ENCODE assay signal across 31 mouse cellular contexts in genomic region chr15:31430014-31430413, GRCm38 (mm10). TPM values are rescaled to one million over a fixed set of nuclear protein-coding genes. Genes with fewer than 3 reads are reported as not detected.
DNase-seq lines count a peak whose midpoint lies in the region; ATAC-seq and TF ChIP-seq lines count a peak whose summit lies in the region.
"Had no signal": no experiment of that assay in that cellular context is flagged by ENCODE, and none has a peak within 500 bp of the region (broad histone marks: within the 10 kb centered on the region; RNA-seq: fewer than 3 reads in every experiment).

No protein-coding gene starts in this region.

- no peak for DNase-seq in frontal cortex, postnatal 10 days (ENCODE audit: low spot score in 2 of 2)
- peak; percentile 58 for DNase-seq in kidney, postnatal 0 days (ENCODE audit: low spot score)
- no peak for DNase-seq in kidney, adult 11 months
- DNase-seq in CH12.LX (ENCODE audit: extremely low read depth) = no peak
- DNase-seq in embryonic facial prominence, embryonic 10.5 days (ENCODE audit: low spot score) = peak; percentile 43
- no peak for DNase-seq in testis, postnatal 10 days (ENCODE audit: low spot score)
- DNase-seq in urinary bladder, postnatal 14 days (ENCODE audit: low spot score) = no peak
- DNase-seq: adrenal gland, postnatal 10 days; cerebellum, adult 11-12 months; cerebellum, adult 9-11 months; gastrocnemius, postnatal 14 days; heart, postnatal 36 days; kidney, postnatal 14 days; layer of hippocampus, adult 9-11 months; liver, postnatal 0 days; retina, postnatal 1 day; right cerebral cortex, postnatal 14 days; thymus, adult 18-20 months; thymus, postnatal 25 days had no signal

- TF ChIP-seq EP300 in CH12.LX (IDR thresholded peaks at IDR 0.05; ENCODE audit: low read length) = no peak

- in situ Hi-C loops in CH12.LX (cut with MboI; ENCODE audit: low pct_ligation_motif_present, low pct_unique_long_range_greater_than_20kb, low sequenced_read_pairs) = loop anchor here (25.0 kb wide), 1 partner anchor 493 kb away; no protein-coding TSS in a partner anchor

- no peak overlapping the region for H3K9ac ChIP-seq in kidney, postnatal 0 days (ENCODE audit: low read depth, low read length)
- H3K9ac ChIP-seq in CH12.LX (ENCODE audit: insufficient read depth, low read depth) = no peak overlapping the region
- H3K9ac ChIP-seq: heart, embryonic 15.5 days; hindbrain, embryonic 12.5 days; liver, embryonic 12.5 days; liver, postnatal 0 days; neural tube, embryonic 15.5 days; stomach, embryonic 15.5 days had no signal

- H3K27me3 ChIP-seq in kidney, postnatal 0 days (ENCODE audit: insufficient read depth, low read length) = no peaks in the 10 kb centered on the region
- H3K27me3 ChIP-seq in CH12.LX (replicated peaks) = peaks cover 2% of the 10 kb centered on the region
- H3K27me3 ChIP-seq in embryonic facial prominence, embryonic 10.5 days (replicated peaks; ENCODE audit: low read depth, poor library complexity, severe bottlenecking) = no peaks in the 10 kb centered on the region
- H3K27me3 ChIP-seq: hindbrain, embryonic 12.5 days; neural tube, embryonic 15.5 days; Patski; stomach, embryonic 15.5 days had no signal

- H3K4me1 ChIP-seq in kidney, postnatal 0 days (replicated peaks; ENCODE audit: insufficient read depth, low read length) = no peaks in the 10 kb centered on the region
- peaks cover 24 to 60% of the 10 kb centered on the region in 2 experiments for H3K4me1 ChIP-seq in CH12.LX (ENCODE audit: control insufficient read depth in 1 of 2, insufficient read depth in 2 of 2)
- H3K4me1 ChIP-seq in embryonic facial prominence, embryonic 10.5 days = peaks cover 13% of the 10 kb centered on the region; the same call in 1 of the 2 replicates
- H3K4me1 ChIP-seq: heart, embryonic 15.5 days; liver, embryonic 12.5 days; stomach, embryonic 15.5 days had no signal

- TF ChIP-seq CTCF in kidney, postnatal 0 days (IDR thresholded peaks at IDR 0.05; ENCODE audit: low read depth) = no peak
- TF ChIP-seq CTCF in CH12.LX (conservative IDR thresholded peaks at IDR 0.05 in 1 of 2, IDR thresholded peaks at IDR 0.05 in 1 of 2; ENCODE audit: low read depth in 2 of 2, low read length in 2 of 2) = no peak

- H3K79me2 ChIP-seq in CH12.LX (replicated peaks; ENCODE audit: control insufficient read depth, extremely low read depth, insufficient read depth, poor library complexity, severe bottlenecking) = no peaks in the 10 kb centered on the region

- TF ChIP-seq POLR2A in CH12.LX (IDR thresholded peaks at IDR 0.05; ENCODE audit: low read depth, low read length) = no peak

- dilution Hi-C loops in CH12.LX (cut with MboI; ENCODE audit: extremely low pct_ligation_motif_present, extremely low pct_unique_long_range_greater_than_20kb, low sequenced_read_pairs) = no loop called here

- H3K9me3 ChIP-seq in kidney, postnatal 0 days (replicated peaks; ENCODE audit: low read length) = no peaks in the 10 kb centered on the region
- no peaks in the 10 kb centered on the region for H3K9me3 ChIP-seq in CH12.LX (replicated peaks; ENCODE audit: low read length)
- no peaks in the 10 kb centered on the region for H3K9me3 ChIP-seq in embryonic facial prominence, embryonic 10.5 days
- H3K9me3 ChIP-seq: heart, embryonic 15.5 days; hindbrain, embryonic 12.5 days; liver, embryonic 12.5 days; neural tube, embryonic 15.5 days; stomach, embryonic 15.5 days had no signal

- H3K27ac ChIP-seq in kidney, postnatal 0 days = no peak overlapping the region
- no peak overlapping the region for H3K27ac ChIP-seq in CH12.LX (ENCODE audit: insufficient read depth, low read depth)
- H3K27ac ChIP-seq in embryonic facial prominence, embryonic 10.5 days (replicated peaks) = no peak overlapping the region
- H3K27ac ChIP-seq: heart, embryonic 15.5 days; hindbrain, embryonic 12.5 days; liver, embryonic 12.5 days; macrophage; neural tube, embryonic 15.5 days; stomach, embryonic 15.5 days had no signal

- no peak overlapping the region for H3K4me2 ChIP-seq in kidney, postnatal 0 days (ENCODE audit: low read length)
- H3K4me2 ChIP-seq in CH12.LX (ENCODE audit: insufficient read depth, low read depth, poor library complexity, severe bottlenecking) = no peak overlapping the region
- H3K4me2 ChIP-seq: heart, embryonic 15.5 days; hindbrain, embryonic 12.5 days; liver, embryonic 12.5 days; neural tube, embryonic 15.5 days; stomach, embryonic 15.5 days had no signal

- H3K36me3 ChIP-seq in kidney, postnatal 0 days (ENCODE audit: insufficient read depth, low read length) = no peaks in the 10 kb centered on the region
- no peaks in the 10 kb centered on the region for H3K36me3 ChIP-seq in CH12.LX (replicated peaks in 1 of 2; ENCODE audit: control insufficient read depth in 1 of 2, insufficient read depth in 1 of 2, low read length in 1 of 2)
- no peaks in the 10 kb centered on the region for H3K36me3 ChIP-seq in embryonic facial prominence, embryonic 10.5 days (replicated peaks)
- H3K36me3 ChIP-seq: heart, embryonic 15.5 days; hindbrain, embryonic 12.5 days; liver, embryonic 12.5 days; neural tube, embryonic 15.5 days; stomach, embryonic 15.5 days had no signal

- H3K4me3 ChIP-seq in kidney, postnatal 0 days (replicated peaks; ENCODE audit: low read depth, low read length) = no peak overlapping the region
- no peak overlapping the region for H3K4me3 ChIP-seq in CH12.LX (replicated peaks in 1 of 3; ENCODE audit: low read depth in 2 of 3, low read length in 2 of 3, poor library complexity in 1 of 3)
- H3K4me3 ChIP-seq in embryonic facial prominence, embryonic 10.5 days = no peak overlapping the region
- H3K4me3 ChIP-seq: erythroblast, embryonic 14.5 days; heart, embryonic 15.5 days; hindbrain, embryonic 12.5 days; liver, embryonic 12.5 days; neural tube, embryonic 15.5 days; stomach, embryonic 15.5 days had no signal

- peak; percentile 21 for ATAC-seq in frontal cortex, adult (ENCODE audit: low TSS enrichment)
- no peak for ATAC-seq in kidney, postnatal 0 days (replicated peaks; ENCODE audit: low FRiP score, low read depth)
- ATAC-seq: forebrain, embryonic 16.5 days; intestine, embryonic 16.5 days; liver, embryonic 12.5 days; liver, postnatal 0 days; lung, postnatal 0 days; Patski had no signal

- 72% methylated on average over 2 of the region's 2 CpGs for WGBS in kidney, postnatal 0 days
- WGBS in embryonic facial prominence, embryonic 10.5 days = 79% methylated on average over 2 of the region's 2 CpGs

- TF ChIP-seq RAD21 in CH12.LX (IDR thresholded peaks at IDR 0.05; ENCODE audit: low read depth, low read length) = no peak

TF ChIP-seq in CH12.LX, 34 proteins besides CTCF, POLR2A, EP300 and RAD21:
- TF ChIP-seq ZC3H11A (IDR thresholded peaks at IDR 0.05; ENCODE audit: low read depth, low read length) = no peak
- peak; percentile 64; the same call in 1 of the 2 replicates for TF ChIP-seq SIN3A (IDR thresholded peaks at IDR 0.05; ENCODE audit: low read length)
- no peak for TF ChIP-seq ETS1 (conservative IDR thresholded peaks at IDR 0.05; ENCODE audit: low read depth, low read length)
- TF ChIP-seq MXI1 (IDR thresholded peaks at IDR 0.05; ENCODE audit: low read depth, low read length) = peak; percentile 81
TF ChIP-seq in CH12.LX: peak in this region for 2.

RNA-seq across cellular contexts. Expression of gene Ropn1l, which starts 23.5 kb away (rescaled TPM):
- 5.2 and 5.8 TPM in 2 replicates for polyA plus RNA-seq in kidney, postnatal 0 days (2015; fragmentation: Nextera tagmentation; extraction: Ambion mirVana)
- total RNA-seq in CH12.LX (2012; rRNA removed) (2.1 and 2.9 TPM in 2 replicates), CH12.LX (2014; rRNA removed) (2.0 and 2.6 TPM in 2 replicates)
- 1.1 and 1.7 TPM in 2 replicates for polyA plus RNA-seq in CH12.LX (2012; ENCODE audit: insufficient read length, low read depth)
- 3.8 and 4.2 TPM in 2 replicates for polyA plus RNA-seq in embryonic facial prominence, embryonic 10.5 days (2016; fragmentation: Nextera tagmentation; extraction: Ambion mirVana)
- total RNA-seq: heart, postnatal 36 days had no signal

Comparison
In these comparisons a context has a peak if more than half of its experiments do, and no peak if none do; other contexts are left out.
1. DNase-seq: peak in kidney, postnatal 0 days (single experiment) and embryonic facial prominence, embryonic 10.5 days (single experiment); none in frontal cortex, postnatal 10 days (0 of 2), kidney, adult 11 months (single experiment), CH12.LX (single experiment), testis, postnatal 10 days (single experiment) and urinary bladder, postnatal 14 days (single experiment).